Mouse (Mus musculus) cerebellum, adult 9-11 months (tissue): ENCODE measurements around the gene Ckm.

ENCODE experiments used
- DNase-seq: peaks from one replicate; pipeline ENCODE4 v3.0.0; 2022

Ckm gene

DNA sequence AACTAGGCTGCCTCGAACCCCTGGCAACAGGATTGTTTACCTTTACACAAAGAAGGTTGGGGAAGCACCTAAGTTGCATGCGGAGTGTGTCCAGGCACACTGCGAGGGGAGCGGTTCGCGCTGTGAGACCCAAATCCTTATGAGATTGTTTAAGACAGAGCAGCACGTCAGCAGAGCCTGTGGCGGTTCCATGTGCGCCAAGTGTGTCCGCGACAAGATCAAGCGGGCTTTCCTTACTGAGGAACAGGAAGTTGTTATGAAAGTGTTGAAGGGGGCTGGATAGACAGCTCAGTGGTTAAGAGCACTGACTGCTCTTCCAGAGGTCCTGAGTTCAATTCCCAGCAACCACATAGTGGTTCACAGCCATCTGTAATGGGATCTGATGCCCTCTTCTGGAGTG, 63.7 kb downstream of the Ckm start:
- DNase-seq = no peak

DNA sequence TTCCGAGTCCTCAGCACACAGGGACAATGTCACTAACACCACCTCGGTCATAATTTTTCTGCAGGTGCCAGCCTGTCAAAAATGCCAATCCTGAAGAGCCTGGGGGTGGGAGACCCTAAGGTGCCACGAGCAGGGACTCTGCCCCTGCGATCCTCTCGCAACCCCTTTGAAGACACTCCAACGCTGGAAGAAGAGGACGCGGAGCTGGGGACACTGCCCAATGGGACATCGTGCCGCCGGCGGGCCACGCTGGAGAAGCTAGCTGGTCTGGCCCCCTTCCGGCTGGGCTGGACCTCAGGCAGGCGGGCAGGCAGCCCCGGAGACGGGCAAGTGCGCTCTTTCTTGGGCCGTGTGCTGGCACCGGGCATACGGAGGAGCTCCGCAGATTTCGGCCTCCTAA, 64.8 kb downstream of the Ckm start:
- DNase-seq = no peak

DNA sequence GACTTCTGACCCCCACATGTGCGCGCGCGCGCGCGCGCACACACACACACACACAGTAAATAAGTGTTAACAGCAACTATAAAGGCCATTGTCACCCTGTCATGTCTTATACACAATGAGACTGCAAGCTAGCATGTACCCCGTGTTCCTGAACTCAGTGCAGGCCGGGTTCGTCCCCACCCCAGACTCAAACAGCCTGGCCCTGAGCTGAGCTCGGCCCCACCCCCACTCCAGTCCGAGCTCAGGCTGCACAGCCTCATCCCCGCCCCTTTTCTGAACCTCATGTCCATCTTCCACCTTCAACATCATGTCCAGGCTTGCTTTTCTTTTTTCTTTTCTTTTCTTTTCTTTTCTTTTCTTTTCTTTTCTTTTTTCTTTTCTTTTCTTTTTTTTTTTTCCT, 65.7 kb downstream of the Ckm start:
- DNase-seq = no peak

DNA sequence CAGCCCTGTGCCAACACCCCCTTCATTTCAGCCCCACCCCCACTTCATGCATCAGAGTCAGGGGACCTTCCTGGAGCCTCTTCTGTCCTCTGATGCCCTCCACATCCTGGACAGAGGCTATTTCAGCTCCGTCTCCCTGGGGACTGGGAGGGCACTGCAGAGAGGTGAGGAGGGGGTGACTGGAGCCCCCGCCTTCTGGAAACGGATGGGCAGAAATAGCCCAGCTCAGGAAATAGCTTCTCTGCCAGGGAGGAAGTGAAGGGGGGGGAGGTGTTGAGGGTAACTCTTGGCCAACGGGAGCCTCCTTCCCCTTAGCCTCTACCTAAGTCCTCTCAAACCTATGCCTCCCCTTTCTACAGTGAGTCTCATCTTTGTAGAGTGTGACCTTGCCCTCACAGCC, 67.8 kb downstream of the Ckm start:
- DNase-seq = peak; percentile 16
